Comparison of ENCODE assay signal across 11 mouse cellular contexts in genomic region chr11:62427105-62427504, GRCm38 (mm10). TPM values are rescaled to one million over a fixed set of nuclear protein-coding genes. Genes with fewer than 3 reads are reported as not detected.
DNase-seq lines count a peak whose midpoint lies in the region; ATAC-seq and TF ChIP-seq lines count a peak whose summit lies in the region.
"Had no signal": no experiment of that assay in that cellular context is flagged by ENCODE, and none has a peak within 500 bp of the region (broad histone marks: within the 10 kb centered on the region; RNA-seq: fewer than 3 reads in every experiment).

No protein-coding gene starts in this region.

- no peaks in the 10 kb centered on the region for H3K9me3 ChIP-seq in liver, embryonic 12.5 days (replicated peaks)
- H3K9me3 ChIP-seq in lung, embryonic 14.5 days (ENCODE audit: low read depth, low read length): no peaks in the 10 kb centered on the region
- H3K9me3 ChIP-seq in midbrain, embryonic 14.5 days (ENCODE audit: control insufficient read depth, low read length): no peaks in the 10 kb centered on the region
- H3K9me3 ChIP-seq: embryonic facial prominence, embryonic 15.5 days; hindbrain, embryonic 15.5 days had no signal

- peak; percentile 61 for DNase-seq in liver
- peak; percentile 32 for DNase-seq in T-cell, adult 2 months (ENCODE audit: low spot score)
- DNase-seq in lung, embryonic 14.5 days: peak; percentile 22
- DNase-seq in thymus, adult 18-20 months: peak; percentile 9 to 28
- no peak for DNase-seq in midbrain, embryonic 14.5 days
- DNase-seq in gastrocnemius, postnatal 25 days: no peak
- DNase-seq in kidney, postnatal 14 days: no peak

- H3K4me3 ChIP-seq in liver, embryonic 12.5 days: no peak overlapping the region
- no peak overlapping the region for H3K4me3 ChIP-seq in lung, embryonic 14.5 days (ENCODE audit: low read depth, low read length)
- no peak overlapping the region for H3K4me3 ChIP-seq in midbrain, embryonic 14.5 days (replicated peaks; ENCODE audit: low read depth, low read length)
- H3K4me3 ChIP-seq: embryonic facial prominence, embryonic 15.5 days; hindbrain, embryonic 15.5 days had no signal

- WGBS in liver, embryonic 12.5 days (ENCODE audit: insufficient replicate concordance): 66% methylated on average over 2 of the region's 3 CpGs
- 86% methylated on average over 2 of the region's 3 CpGs for WGBS in lung, embryonic 14.5 days
- WGBS in midbrain, embryonic 14.5 days: 84% methylated on average over 2 of the region's 3 CpGs

- no peak for TF ChIP-seq CTCF in lung, embryonic 14.5 days (IDR thresholded peaks at IDR 0.05; ENCODE audit: low read depth)

- H3K27ac ChIP-seq in liver, embryonic 12.5 days: no peak overlapping the region
- no peak overlapping the region for H3K27ac ChIP-seq in lung, embryonic 14.5 days (ENCODE audit: low read depth)
- no peak overlapping the region for H3K27ac ChIP-seq in midbrain, embryonic 14.5 days (replicated peaks; ENCODE audit: low read depth, low read length)
- H3K27ac ChIP-seq: embryonic facial prominence, embryonic 15.5 days; hindbrain, embryonic 15.5 days; macrophage had no signal

- no peak for ATAC-seq in liver, embryonic 12.5 days
- no peak for ATAC-seq in lung, embryonic 14.5 days (ENCODE audit: insufficient read depth)
- ATAC-seq in midbrain, embryonic 14.5 days (ENCODE audit: low FRiP score, low TSS enrichment): no peak

- H3K27me3 ChIP-seq in liver, embryonic 12.5 days (replicated peaks): no peaks in the 10 kb centered on the region
- no peaks in the 10 kb centered on the region for H3K27me3 ChIP-seq in lung, embryonic 14.5 days (ENCODE audit: insufficient read depth, low read length)
- no peaks in the 10 kb centered on the region for H3K27me3 ChIP-seq in midbrain, embryonic 14.5 days (ENCODE audit: control insufficient read depth, insufficient read depth, low read length)
- H3K27me3 ChIP-seq: embryonic facial prominence, embryonic 15.5 days; hindbrain, embryonic 15.5 days had no signal

- no peak overlapping the region for H3K9ac ChIP-seq in liver, embryonic 12.5 days
- no peak overlapping the region for H3K9ac ChIP-seq in lung, embryonic 14.5 days
- no peak overlapping the region for H3K9ac ChIP-seq in midbrain, embryonic 14.5 days (replicated peaks; ENCODE audit: low read length)
- H3K9ac ChIP-seq: embryonic facial prominence, embryonic 15.5 days; hindbrain, embryonic 15.5 days had no signal

- no peaks in the 10 kb centered on the region for H3K4me1 ChIP-seq in liver, embryonic 12.5 days
- H3K4me1 ChIP-seq in lung, embryonic 14.5 days (ENCODE audit: insufficient read depth): no peaks in the 10 kb centered on the region
- H3K4me1 ChIP-seq in midbrain, embryonic 14.5 days (ENCODE audit: control insufficient read depth, insufficient read depth, low read length): no peaks in the 10 kb centered on the region
- H3K4me1 ChIP-seq: embryonic facial prominence, embryonic 15.5 days; hindbrain, embryonic 15.5 days had no signal

- H3K36me3 ChIP-seq in liver, embryonic 12.5 days: peaks cover 64% of the 10 kb centered on the region
- peaks cover 52% of the 10 kb centered on the region for H3K36me3 ChIP-seq in lung, embryonic 14.5 days (ENCODE audit: insufficient read depth)
- H3K36me3 ChIP-seq in midbrain, embryonic 14.5 days (ENCODE audit: control insufficient read depth, insufficient read depth, low read length): peaks cover 38% of the 10 kb centered on the region

- H3K4me2 ChIP-seq in liver, embryonic 12.5 days: no peak overlapping the region
- H3K4me2 ChIP-seq in lung, embryonic 14.5 days: no peak overlapping the region
- no peak overlapping the region for H3K4me2 ChIP-seq in midbrain, embryonic 14.5 days (ENCODE audit: low read length)
- H3K4me2 ChIP-seq: embryonic facial prominence, embryonic 15.5 days; hindbrain, embryonic 15.5 days had no signal

RNA-seq across cellular contexts. Expression of gene Pigl, which starts 31.2 kb away (rescaled TPM):
- 7.9 TPM in 2 replicates for polyA plus RNA-seq in liver, embryonic 12.5 days (2016; fragmentation: Nextera tagmentation; extraction: Ambion mirVana)
- 9.6 and 11.5 TPM in 2 replicates for polyA plus RNA-seq in lung, embryonic 14.5 days (2014; fragmentation: Nextera tagmentation; extraction: Ambion mirVana)
- polyA plus RNA-seq in midbrain, embryonic 14.5 days (2014; fragmentation: Nextera tagmentation; extraction: Ambion mirVana): 6.6 and 6.7 TPM in 2 replicates
- 1 to 10 TPM; 1.4 to 1.8 TPM for total RNA-seq in gastrocnemius, postnatal 25 days (2021)

RNA-seq across cellular contexts. Expression of gene Ncor1, which starts 31.2 kb away (rescaled TPM):
- polyA plus RNA-seq in liver, embryonic 12.5 days (2016; fragmentation: Nextera tagmentation; extraction: Ambion mirVana): 108 and 112 TPM in 2 replicates
- polyA plus RNA-seq in lung, embryonic 14.5 days (2014; fragmentation: Nextera tagmentation; extraction: Ambion mirVana): 177 TPM in 2 replicates
- polyA plus RNA-seq in midbrain, embryonic 14.5 days (2014; fragmentation: Nextera tagmentation; extraction: Ambion mirVana): 170 and 211 TPM in 2 replicates
- total RNA-seq in gastrocnemius, postnatal 25 days (2021): 100 to 1,000 TPM; 114 to 115 TPM

Comparison
In these comparisons a context has a peak if more than half of its experiments do, and no peak if none do; other contexts are left out.
1. DNase-seq: peak in liver (single experiment), T-cell, adult 2 months (single experiment), lung, embryonic 14.5 days (single experiment) and thymus, adult 18-20 months (2 of 2); none in midbrain, embryonic 14.5 days (single experiment), gastrocnemius, postnatal 25 days (single experiment) and kidney, postnatal 14 days (single experiment).